Mouse (Mus musculus) forebrain, postnatal 0 days (tissue): Measurements from ENCODE around the gene Tlr4. TPM values are rescaled to one million over a fixed set of nuclear protein-coding genes. Genes with fewer than 3 reads are reported as not detected.

ENCODE experiments used
- ATAC-seq: fragments of 200-750 bp; cut with Nextera tagmentation; 2 replicates; pipeline ENCODE4 v1.8.0; 2017; ENCODE audit warnings: mild to moderate bottlenecking, moderate library complexity
- DNase-seq: peaks from one replicate; pipeline ENCODE4 v3.0.0-alpha.2; 2015
- H3K27ac ChIP-seq: fragments of 300-500 bp; sonication (generic); 2 replicates; pipeline ENCODE4 v1.5.1; 2014; ENCODE audit warnings: low read depth, mild to moderate bottlenecking, antibody characterized with exemption, low read length, moderate library complexity, mixed read lengths
- H3K27me3 ChIP-seq: fragments of 300-500 bp; sonication (generic); 2 replicates; pipeline ENCODE4 v1.6.1; 2014; ENCODE audit warnings: mild to moderate bottlenecking, low read length, mixed read lengths; ENCODE audit not compliant: insufficient read depth
- H3K36me3 ChIP-seq: fragments of 300-500 bp; sonication (generic); 2 replicates; pipeline ENCODE4 v1.6.1; 2014; ENCODE audit warnings: mild to moderate bottlenecking, moderate library complexity; ENCODE audit not compliant: insufficient read depth
- H3K4me1 ChIP-seq: fragments of 300-500 bp; sonication (generic); 2 replicates; pipeline ENCODE4 v1.6.1; 2014; ENCODE audit warnings: antibody characterized with exemption; ENCODE audit not compliant: insufficient read depth
- H3K4me2 ChIP-seq: fragments of 300-500 bp; sonication (generic); 2 replicates; pipeline ENCODE4 v1.6.1; 2014; ENCODE audit warnings: low read depth, mild to moderate bottlenecking, moderate library complexity
- H3K4me3 ChIP-seq: fragments of 300-500 bp; sonication (generic); 2 replicates; pipeline ENCODE4 v1.5.1; 2014; ENCODE audit warnings: low read depth, low read length, mixed read lengths
- H3K9ac ChIP-seq: fragments of 300-500 bp; sonication (generic); 2 replicates; pipeline ENCODE4 v1.6.1; 2014; ENCODE audit warnings: mild to moderate bottlenecking
- H3K9me3 ChIP-seq: fragments of 300-500 bp; sonication (generic); 2 replicates; pipeline ENCODE4 v1.6.1; 2016; ENCODE audit warnings: low read length
- CTCF ChIP-seq: sonication (generic); IDR thresholded peaks from 2 replicates; pipeline ENCODE4 v1.5.1; 2016; ENCODE audit warnings: antibody characterized with exemption, control low read depth, low read depth
- WGBS: fragments of 180-500 bp; shearing (Covaris S2); extraction: QIAGEN DNeasy Blood & Tissue Kit; methylation state at CpG from one replicate; pipeline ENCODE4 v1.1.7; 2014; 5-methylcytosine and 5-hydroxymethylcytosine counted together
- polyA plus RNA-seq: library from polyadenylated mRNA; unstranded; fragments of >200 nt; fragmentation: Nextera tagmentation; extraction: Ambion mirVana; gene quantifications from 2 replicates; pipeline ENCODE4 v1.2.1, GENCODE M21; 2015
- total RNA-seq: library from RNA; depleted of rRNA; stranded (reverse); fragments of >200 nt; gene quantifications from 2 replicates; pipeline ENCODE4 v1.2.3, GENCODE M21; 2014; rRNA removed

Tlr4 gene
- total RNA-seq (1.9 and 2.6 TPM in 2 replicates), polyA plus RNA-seq (0.51 and 0.80 TPM in 2 replicates)

DNA sequence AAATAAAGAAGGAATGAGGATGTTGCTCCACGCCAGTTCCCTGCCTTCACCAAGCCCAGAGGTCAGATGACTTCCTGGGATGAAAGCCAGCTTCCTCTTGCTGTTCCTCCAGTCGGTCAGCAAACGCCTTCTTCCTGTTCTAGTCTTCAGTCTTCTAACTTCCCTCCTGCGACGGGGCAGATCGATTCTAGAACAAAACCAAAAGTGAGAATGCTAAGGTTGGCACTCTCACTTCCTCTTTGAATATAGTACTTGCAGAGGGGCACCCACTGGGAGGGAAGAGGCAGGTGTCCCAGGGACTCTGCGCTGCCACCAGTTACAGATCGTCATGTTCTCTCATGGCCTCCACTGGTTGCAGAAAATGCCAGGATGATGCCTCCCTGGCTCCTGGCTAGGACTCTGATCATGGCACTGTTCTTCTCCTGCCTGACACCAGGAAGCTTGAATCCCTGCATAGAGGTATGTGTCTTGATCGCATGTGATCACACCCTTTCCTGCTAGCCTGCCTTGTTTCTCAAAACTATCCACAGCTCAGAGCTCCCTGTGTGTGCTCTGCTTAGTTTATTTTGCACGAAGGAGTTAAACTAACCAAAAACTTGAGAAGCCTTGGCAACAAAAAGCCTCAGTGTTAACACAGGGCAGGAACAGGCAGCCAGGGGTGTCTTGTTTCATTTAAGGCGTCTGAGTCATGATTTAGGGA, at the start of gene Tlr4:
Gene Tlr4 (plus strand): TSS at position 122 of the 700 bp plus-strand sequence.
- no peak within 1 kb of the TSS for H3K4me3 ChIP-seq
- H3K27me3 ChIP-seq, result no peaks in the 10 kb centered on the region
- H3K27ac ChIP-seq, result no peak within 1 kb of the TSS
- H3K4me2 ChIP-seq, result peak within 1 kb of the TSS; percentile 10; the same call in 1 of the 2 replicates
- H3K36me3 ChIP-seq, result no peaks in the 10 kb centered on the region
- H3K9me3 ChIP-seq, result no peaks in the 10 kb centered on the region
- ATAC-seq, result no peak
- H3K4me1 ChIP-seq, result no peaks in the 10 kb centered on the region
- no peak for TF ChIP-seq CTCF
- WGBS, result 68% methylated on average over 11 of the region's 11 CpGs
- no peak within 1 kb of the TSS for H3K9ac ChIP-seq
- DNase-seq, result no peak

GRCm38 (mm10) chr4:66794283-66794682, 33.1 kb upstream of the Tlr4 start:
- Histone ChIP-seq H3K4me3 (no peak overlapping the region), H3K4me1 (no peaks in the 10 kb centered on the region), H3K9me3 (no peaks in the 10 kb centered on the region), H3K27ac (no peak overlapping the region), H3K9ac (no peak overlapping the region), H3K27me3 (no peaks in the 10 kb centered on the region), H3K4me2 (no peak overlapping the region), H3K36me3 (no peaks in the 10 kb centered on the region)
- 79% methylated on average over 2 of the region's 2 CpGs for WGBS
- no peak for TF ChIP-seq CTCF
- ATAC-seq (no peak), DNase-seq (no peak)

DNA sequence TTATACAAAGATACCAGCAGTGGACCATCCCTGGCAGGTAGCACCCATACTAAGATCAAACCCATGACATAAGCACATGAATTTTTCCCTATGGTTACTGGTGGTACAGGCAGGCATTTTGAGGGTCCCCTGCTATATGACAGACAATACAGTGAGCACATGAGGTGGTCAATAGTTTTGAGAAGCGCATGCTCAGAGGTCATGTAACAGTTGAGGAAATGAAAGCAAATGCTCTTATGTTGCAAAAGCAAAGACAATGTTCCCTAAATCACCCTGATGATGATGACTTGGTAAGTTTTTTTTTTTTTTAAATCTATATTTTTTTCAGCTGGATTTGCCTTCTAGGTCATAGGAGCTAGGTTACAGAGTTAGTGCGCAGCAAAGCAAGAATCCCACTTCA, 30.7 kb upstream of the Tlr4 start:
- Histone ChIP-seq H3K9me3 (no peaks in the 10 kb centered on the region), H3K4me1 (no peaks in the 10 kb centered on the region), H3K9ac (no peak overlapping the region), H3K36me3 (no peaks in the 10 kb centered on the region), H3K27me3 (no peaks in the 10 kb centered on the region), H3K27ac (no peak overlapping the region), H3K4me2 (no peak overlapping the region), H3K4me3 (no peak overlapping the region)
- ATAC-seq, result no peak
- no peak for TF ChIP-seq CTCF
- 100% methylated on average over 2 of the region's 2 CpGs for WGBS
- DNase-seq, result no peak

- ATAC-seq (no peak), DNase-seq (no peak)
- no peak overlapping the region for H3K4me3 ChIP-seq
- TF ChIP-seq CTCF, result no peak
- H3K9me3 ChIP-seq, result no peaks in the 10 kb centered on the region
- H3K4me2 ChIP-seq, result no peak overlapping the region
- WGBS, result 84% methylated on average over 4 of the region's 4 CpGs
- H3K36me3 ChIP-seq, result no peaks in the 10 kb centered on the region
- H3K4me1 ChIP-seq, result no peaks in the 10 kb centered on the region
- H3K9ac ChIP-seq, result no peak overlapping the region
- H3K27ac ChIP-seq, result no peak overlapping the region
- no peaks in the 10 kb centered on the region for H3K27me3 ChIP-seq
Observed at GRCm38 (mm10) chr4:66804552-66805301, 22.7 kb upstream of the Tlr4 start.

DNA sequence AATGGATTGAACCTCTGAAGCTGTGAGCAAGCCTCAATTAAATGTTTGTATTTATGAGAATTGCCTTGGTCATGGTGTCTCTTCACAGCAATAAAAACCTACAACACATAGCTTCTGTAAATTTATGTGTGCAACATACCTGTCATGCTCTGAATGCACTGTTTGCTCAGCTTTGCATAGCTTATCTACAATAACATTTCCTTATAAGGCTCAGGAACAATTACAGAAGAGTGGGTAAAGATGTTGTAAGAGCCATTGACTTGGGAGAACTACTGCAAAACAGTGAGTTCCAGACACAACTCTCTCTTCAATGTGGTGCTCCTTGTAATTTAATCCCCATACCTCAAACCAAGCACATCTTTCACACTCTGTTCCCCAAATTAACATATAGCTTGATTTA, 21.6 kb upstream of the Tlr4 start:
- Histone ChIP-seq H3K4me1 (no peaks in the 10 kb centered on the region), H3K9ac (no peak overlapping the region), H3K36me3 (no peaks in the 10 kb centered on the region), H3K27ac (no peak overlapping the region), H3K4me2 (no peak overlapping the region), H3K9me3 (no peaks in the 10 kb centered on the region), H3K27me3 (no peaks in the 10 kb centered on the region), H3K4me3 (no peak overlapping the region)
- DNase-seq, result no peak
- TF ChIP-seq CTCF, result no peak
- no peak for ATAC-seq

DNA sequence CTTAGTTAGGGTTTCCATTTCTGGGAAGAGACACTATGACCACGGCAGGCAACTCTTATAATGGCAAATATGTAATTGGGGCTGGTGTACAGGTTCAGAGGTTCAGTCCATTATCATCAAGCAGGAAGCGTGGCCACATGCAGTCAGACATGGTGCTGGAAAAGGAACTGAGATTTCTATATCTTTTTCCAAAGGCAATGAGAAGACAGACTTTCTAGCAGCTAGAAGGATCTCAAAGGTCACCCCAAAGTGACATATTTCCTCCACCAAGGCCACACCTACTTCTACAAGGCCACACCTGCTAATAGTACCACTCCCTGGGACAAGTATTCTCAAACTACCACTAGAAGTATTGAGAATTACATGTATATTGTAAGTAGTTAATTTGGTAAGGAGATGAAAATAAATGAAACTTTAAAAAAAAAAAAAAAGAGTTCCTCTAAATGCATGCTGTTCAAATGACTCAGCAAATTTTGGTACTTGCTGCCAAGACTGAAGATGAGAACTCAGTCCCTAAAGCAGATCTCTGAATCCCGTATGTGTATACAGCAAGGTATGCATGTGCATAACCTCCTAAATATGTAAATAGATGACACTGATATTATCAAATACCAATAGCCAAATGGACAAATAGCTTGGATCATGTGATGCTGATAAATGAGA, 10.9 kb upstream of the Tlr4 start:
- TF ChIP-seq CTCF, result no peak
- ATAC-seq (no peak), DNase-seq (no peak)
- Histone ChIP-seq H3K4me2 (no peak overlapping the region), H3K27me3 (no peaks in the 10 kb centered on the region), H3K9ac (no peak overlapping the region), H3K4me3 (no peak overlapping the region), H3K27ac (no peak overlapping the region), H3K36me3 (no peaks in the 10 kb centered on the region), H3K4me1 (no peaks in the 10 kb centered on the region), H3K9me3 (no peaks in the 10 kb centered on the region)
- 87% methylated on average over 3 of the region's 3 CpGs for WGBS

- Histone ChIP-seq H3K27me3 (no peaks in the 10 kb centered on the region), H3K9ac (no peak overlapping the region), H3K36me3 (no peaks in the 10 kb centered on the region), H3K4me2 (no peak overlapping the region), H3K4me3 (no peak overlapping the region), H3K27ac (no peak overlapping the region), H3K9me3 (no peaks in the 10 kb centered on the region), H3K4me1 (no peaks in the 10 kb centered on the region)
- DNase-seq (no peak), ATAC-seq (no peak)
- TF ChIP-seq CTCF, result no peak
- WGBS, result 58% methylated on average over 2 of the region's 2 CpGs
Observed at GRCm38 (mm10) chr4:66821171-66821570, 6.2 kb upstream of the Tlr4 start.
